Mouse (Mus musculus) CH12.LX (cell line): ENCODE data around the gene Olfr437. TPM values are rescaled to one million over a fixed set of nuclear protein-coding genes. Genes with fewer than 3 reads are reported as not detected.
"Not testable (repeated sequence)": the region's sequence is repeated elsewhere in the genome, so short reads cannot be mapped to it uniquely, and the experiment has no call there.

Experiments used
- DNase-seq: peaks from one replicate; pipeline ENCODE4 v3.0.0-alpha.2; 2013; ENCODE audit errors: extremely low read depth
- H3K27ac ChIP-seq: 2 replicates; pipeline ENCODE4 v1.5.1; 2012; ENCODE audit warnings: low read depth, mild to moderate bottlenecking, control low read depth, moderate library complexity; ENCODE audit not compliant: insufficient read depth
- H3K27me3 ChIP-seq: replicated peaks from 2 replicates; pipeline ENCODE3; 2012; ENCODE audit warnings: inconsistent platforms
- H3K36me3 ChIP-seq, 2 experiments: replicated peaks in 1 of 2; 2 replicates each; pipeline versions ENCODE3 to v1.6.1; 2012; ENCODE audit warnings: inconsistent platforms in 1 of 2, low read length in 1 of 2, mild to moderate bottlenecking in 1 of 2, mixed read lengths in 1 of 2, moderate library complexity in 1 of 2; ENCODE audit not compliant: control insufficient read depth in 1 of 2, insufficient read depth in 1 of 2
- H3K4me1 ChIP-seq, 2 experiments: 2 replicates each; pipeline ENCODE4 v1.6.1; 2012; ENCODE audit warnings: inconsistent platforms in 1 of 2, moderate library complexity in 1 of 2; ENCODE audit not compliant: insufficient read depth in 2 of 2, control insufficient read depth in 1 of 2
- H3K4me2 ChIP-seq: 2 replicates; pipeline ENCODE4 v1.6.1; 2012; ENCODE audit warnings: low read depth, mild to moderate bottlenecking, control low read depth; ENCODE audit not compliant: poor library complexity, insufficient read depth, severe bottlenecking
- H3K4me3 ChIP-seq, 3 experiments: fragments of 150-350 bp in 1 of 3; sonication (generic) in 1 of 3; replicated peaks in 1 of 3; 2 replicates each; pipeline versions ENCODE3 to v1.5.1; 2011 to 2012; ENCODE audit warnings: low read depth in 2 of 3, low read length in 2 of 3, mild to moderate bottlenecking in 2 of 3, moderate library complexity in 2 of 3, control low read depth in 1 of 3, improper control_type of control experiment in 1 of 3, inconsistent platforms in 1 of 3, mixed read lengths in 1 of 3; ENCODE audit not compliant: poor library complexity in 1 of 3
- H3K79me2 ChIP-seq: replicated peaks from 2 replicates; pipeline ENCODE4 v1.6.1; 2012; ENCODE audit warnings: mild to moderate bottlenecking, moderate library complexity; ENCODE audit not compliant: control insufficient read depth, poor library complexity, insufficient read depth, severe bottlenecking; ENCODE audit errors: extremely low read depth
- H3K9ac ChIP-seq: 2 replicates; pipeline ENCODE4 v1.6.1; 2012; ENCODE audit warnings: low read depth, mild to moderate bottlenecking, control low read depth, moderate library complexity; ENCODE audit not compliant: insufficient read depth
- H3K9me3 ChIP-seq: replicated peaks from 2 replicates; pipeline ENCODE3; 2012; ENCODE audit warnings: low read length, inconsistent platforms, mixed read lengths
- BHLHE40 ChIP-seq: IDR thresholded peaks from 2 replicates; pipeline ENCODE4 v1.6.1; 2011; ENCODE audit warnings: mild to moderate bottlenecking, low read depth, low read length, improper control_type of control experiment
- EP300 ChIP-seq: IDR thresholded peaks from 2 replicates; pipeline ENCODE4 v1.6.1; 2011; ENCODE audit warnings: low read length, improper control_type of control experiment
- GABPA ChIP-seq: IDR thresholded peaks from 2 replicates; pipeline ENCODE4 v1.6.1; 2012; ENCODE audit warnings: low read depth, low read length, improper control_type of control experiment, inconsistent platforms; ENCODE audit not compliant: insufficient replicate concordance
- KAT2A ChIP-seq: IDR thresholded peaks from 2 replicates; pipeline ENCODE4 v1.6.1; 2012; ENCODE audit warnings: low read length, improper control_type of control experiment, inconsistent platforms; ENCODE audit not compliant: insufficient replicate concordance
- MAX ChIP-seq: IDR thresholded peaks from 2 replicates; pipeline ENCODE4 v1.6.1; 2011; ENCODE audit warnings: low read length, improper control_type of control experiment
- MAZ ChIP-seq: IDR thresholded peaks from 2 replicates; pipeline ENCODE4 v1.6.1; 2012; ENCODE audit warnings: low read depth, mild to moderate bottlenecking, inconsistent platforms, low read length, improper control_type of control experiment, moderate library complexity
- MXI1 ChIP-seq: IDR thresholded peaks from 2 replicates; pipeline ENCODE4 v1.6.1; 2011; ENCODE audit warnings: mild to moderate bottlenecking, low read depth, low read length, improper control_type of control experiment
- RCOR1 ChIP-seq: conservative IDR thresholded peaks from 2 replicates; pipeline ENCODE4 v1.6.1; 2012; ENCODE audit warnings: low read depth, mild to moderate bottlenecking, inconsistent platforms, low read length, improper control_type of control experiment
- SIN3A ChIP-seq: IDR thresholded peaks from 2 replicates; pipeline ENCODE4 v1.6.1; 2012; ENCODE audit warnings: low read length, improper control_type of control experiment, inconsistent platforms
- UBTF ChIP-seq: IDR thresholded peaks from 2 replicates; pipeline ENCODE4 v1.6.1; 2012; ENCODE audit warnings: low read depth, mild to moderate bottlenecking, inconsistent platforms, low read length, improper control_type of control experiment, moderate library complexity
- ZKSCAN1 ChIP-seq: IDR thresholded peaks from 2 replicates; pipeline ENCODE4 v1.6.1; 2012; ENCODE audit warnings: low read depth, inconsistent platforms, low read length, improper control_type of control experiment, borderline replicate concordance
- ZMIZ1 ChIP-seq: IDR thresholded peaks from 2 replicates; pipeline ENCODE4 v1.6.1; 2012; ENCODE audit warnings: low read depth, mild to moderate bottlenecking, inconsistent platforms, low read length, improper control_type of control experiment
- dilution Hi-C: fragments of 300-500 bp; cut with MboI; formaldehyde crosslinking; loops from 2 replicates; pipeline ENCODE4 v1.14.3; 2020; ENCODE audit warnings: low sequenced_read_pairs; ENCODE audit not compliant: extremely low pct_unique_long_range_greater_than_20kb, extremely low pct_ligation_motif_present
- in situ Hi-C: fragments of 300-500 bp; cut with MboI; formaldehyde crosslinking; loops from 3 replicates; pipeline ENCODE4 v1.14.3; 2019; ENCODE audit warnings: low sequenced_read_pairs, low pct_ligation_motif_present, low pct_unique_long_range_greater_than_20kb, mixed read lengths
- polyA plus RNA-seq: library from polyadenylated mRNA; unstranded; fragments of >175 nt; gene quantifications from 2 replicates; pipeline ENCODE4 v1.2.1, GENCODE M21; 2012; ENCODE audit warnings: low read depth; ENCODE audit not compliant: insufficient read length
- total RNA-seq, 2 experiments: library from RNA; depleted of rRNA; stranded (reverse); fragments of 300-350 nt in 1 of 2; fragments of >200 nt in 1 of 2; gene quantifications; 2 replicates each; pipeline ENCODE4 v1.2.3; 2012 to 2014

Gene Olfr437
- not detected in 2 replicates for total RNA-seq (2012; rRNA removed)
- not detected in 2 replicates for total RNA-seq (2014; rRNA removed)
- polyA plus RNA-seq, result not detected in 2 replicates

GRCm38 (mm10) chr6:43162982-43163381 is at the start of gene Olfr437:
Olfr437 (plus strand) TSS chr6:43163282.
- no peak for TF ChIP-seq MAZ
- no peak for TF ChIP-seq KAT2A
- H3K4me2 ChIP-seq, result no peak within 1 kb of the TSS
- in situ Hi-C loops, result no loop called here

DNA sequence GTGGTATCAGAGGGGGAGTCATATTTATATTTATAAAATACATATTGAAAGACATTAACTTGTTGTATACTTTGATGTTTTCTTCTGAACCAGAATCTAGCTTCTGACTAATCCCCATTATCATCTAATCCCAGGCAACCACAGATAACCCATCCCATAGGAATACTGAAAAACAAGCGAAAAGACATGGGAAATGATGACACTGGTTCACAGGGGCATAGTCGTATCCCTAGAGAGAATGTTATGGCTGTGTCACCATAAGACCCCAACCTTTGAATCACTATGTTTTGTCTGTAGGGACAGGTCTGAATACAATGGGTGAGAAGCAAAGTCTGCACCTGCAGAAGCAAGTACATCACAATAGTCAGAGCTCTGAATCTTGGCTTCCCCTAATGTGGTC is 16.8 kb upstream of the Olfr437 start, which contains the start of gene Olfr237-ps1:
Gene Olfr237-ps1, plus strand, starts transcription at position 301 of the 400 bp plus-strand sequence.
- H3K4me1 ChIP-seq, H3K27me3 ChIP-seq, DNase-seq, H3K9me3 ChIP-seq, H3K4me2 ChIP-seq, H3K9ac ChIP-seq, H3K4me3 ChIP-seq, H3K27ac ChIP-seq, dilution Hi-C loops, H3K79me2 ChIP-seq, in situ Hi-C loops, H3K36me3 ChIP-seq: not testable (repeated sequence)

More at GRCm38 (mm10) chr6:43162982-43163381, at the start of gene Olfr437:
- no peak within 1 kb of the TSS for H3K9ac ChIP-seq
- H3K27me3 ChIP-seq, result no peaks in the 10 kb centered on the region
- dilution Hi-C loops, result no loop called here
- no peak within 1 kb of the TSS for H3K4me3 ChIP-seq
- H3K9me3 ChIP-seq, result no peaks in the 10 kb centered on the region
- DNase-seq, result no peak
- no peaks in the 10 kb centered on the region for H3K36me3 ChIP-seq
- no peaks in the 10 kb centered on the region for H3K4me1 ChIP-seq
- H3K79me2 ChIP-seq, result no peaks in the 10 kb centered on the region
- H3K27ac ChIP-seq, result no peak within 1 kb of the TSS

- no peaks in the 10 kb centered on the region for H3K79me2 ChIP-seq
- no peak overlapping the region for H3K9ac ChIP-seq
- in situ Hi-C loops (no loop called here), dilution Hi-C loops (no loop called here)
- H3K27me3 ChIP-seq, result no peaks in the 10 kb centered on the region
- H3K4me3 ChIP-seq, result no peak overlapping the region
- no peaks in the 10 kb centered on the region for H3K36me3 ChIP-seq
- H3K27ac ChIP-seq, result no peak overlapping the region
- no peak overlapping the region for H3K4me2 ChIP-seq
- no peak for TF ChIP-seq GABPA
- no peak for TF ChIP-seq BHLHE40
- no peak for TF ChIP-seq UBTF
- no peak for TF ChIP-seq ZMIZ1
- TF ChIP-seq MAX, result no peak
- no peak for TF ChIP-seq EP300
- no peak for TF ChIP-seq SIN3A
- TF ChIP-seq MXI1, result no peak
- no peak for TF ChIP-seq RCOR1
- TF ChIP-seq ZKSCAN1, result no peak
- no peak for DNase-seq
- H3K9me3 ChIP-seq, result no peaks in the 10 kb centered on the region
- H3K4me1 ChIP-seq, result no peaks in the 10 kb centered on the region
Measured at GRCm38 (mm10) chr6:43159502-43159901, 3.6 kb upstream of the Olfr437 start.
